Mouse (Mus musculus) spleen, adult 2 months (tissue): ENCODE data around the gene Ddx1.

Experiments used
- CTCF ChIP-seq: fragments of 200-500 bp; IDR thresholded peaks from 2 replicates; pipeline ENCODE4 v1.5.1; 2011; ENCODE audit warnings: mild to moderate bottlenecking, inconsistent platforms; ENCODE audit not compliant: insufficient read depth, insufficient read length, insufficient replicate concordance; ENCODE audit errors: extremely low read depth
- POLR2A ChIP-seq: fragments of 200-500 bp; IDR thresholded peaks from 2 replicates; pipeline ENCODE4 v1.6.1; 2011; ENCODE audit warnings: low read depth, low read length, inconsistent platforms

DNA sequence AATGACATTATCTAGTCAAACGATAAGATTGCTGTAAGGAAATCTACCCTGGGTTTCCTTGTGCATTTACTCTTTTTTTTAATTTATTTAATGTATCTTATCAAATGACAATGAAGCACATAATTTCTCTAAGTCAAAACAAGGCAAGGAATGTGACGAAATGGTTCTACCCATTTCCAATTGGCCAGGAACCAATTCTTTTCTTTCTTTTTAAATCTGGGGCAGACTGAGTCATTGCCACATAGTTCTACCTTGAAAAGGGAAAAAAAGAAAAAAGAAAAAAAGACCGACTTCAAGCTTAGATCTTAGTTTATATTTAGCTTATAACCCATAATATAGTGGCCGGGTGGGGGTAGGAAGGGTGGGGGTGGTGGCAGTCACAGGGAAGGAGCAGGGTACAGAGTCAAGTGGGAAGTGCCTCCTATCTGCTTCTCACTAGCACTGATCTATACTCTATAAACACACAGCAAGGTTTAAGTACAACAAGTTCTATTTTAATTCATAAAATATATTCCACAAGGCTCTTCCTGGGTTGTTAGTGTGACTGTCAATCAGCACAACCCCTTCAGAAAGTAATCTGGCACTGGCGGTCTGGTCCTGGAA lies 32.4 kb downstream of the Ddx1 start:
- TF ChIP-seq CTCF = no peak
- no peak for TF ChIP-seq POLR2A
